Mouse (Mus musculus) thymus, adult 2 months (tissue): ENCODE measurements around the gene H2al2a. TPM values are rescaled to one million over a fixed set of nuclear protein-coding genes. Genes with fewer than 3 reads are reported as not detected.

Source experiments
- DNase-seq: peaks from one replicate; pipeline ENCODE4 v3.0.0; 2021
- H3K27ac ChIP-seq: fragments of 200-500 bp; 2 replicates; pipeline ENCODE4 v1.5.1; 2012; ENCODE audit warnings: low read length, control low read depth; ENCODE audit not compliant: control insufficient read depth, insufficient read depth
- H3K27me3 ChIP-seq: fragments of 200-500 bp; 2 replicates; pipeline ENCODE4 v1.6.1; 2012; ENCODE audit warnings: mild to moderate bottlenecking, low read length, moderate library complexity, mixed read lengths; ENCODE audit not compliant: control insufficient read depth, insufficient read depth
- H3K36me3 ChIP-seq: fragments of 200-500 bp; 2 replicates; pipeline ENCODE4 v1.6.1; 2012; ENCODE audit warnings: mild to moderate bottlenecking, low read length, moderate library complexity; ENCODE audit not compliant: control insufficient read depth, insufficient read depth
- H3K4me1 ChIP-seq: fragments of 200-500 bp; replicated peaks from 2 replicates; pipeline ENCODE4 v1.6.1; 2012; ENCODE audit warnings: low read length; ENCODE audit not compliant: control insufficient read depth, insufficient read depth
- H3K4me3 ChIP-seq: fragments of 200-500 bp; 2 replicates; pipeline ENCODE4 v1.5.1; 2012; ENCODE audit warnings: mild to moderate bottlenecking, low read length, control low read depth, moderate library complexity; ENCODE audit not compliant: control insufficient read depth, insufficient read depth
- CTCF ChIP-seq: fragments of 200-500 bp; IDR thresholded peaks from 2 replicates; pipeline ENCODE4 v1.5.1; 2012; ENCODE audit warnings: mild to moderate bottlenecking, control low read depth, low read length, moderate library complexity, borderline replicate concordance; ENCODE audit not compliant: control insufficient read depth, poor library complexity, insufficient read depth; ENCODE audit errors: extremely low read depth
- POLR2A ChIP-seq: fragments of 200-500 bp; IDR thresholded peaks from 2 replicates; pipeline ENCODE4 v1.6.1; 2012; ENCODE audit warnings: mild to moderate bottlenecking, low read length, control low read depth, moderate library complexity; ENCODE audit not compliant: control insufficient read depth, poor library complexity, insufficient read depth; ENCODE audit errors: extremely low read depth
- WGBS: fragments of 180-500 bp; shearing (Covaris S2); methylation state at CpG from one replicate; pipeline ENCODE4 v1.1.7; 2018; 5-methylcytosine and 5-hydroxymethylcytosine counted together
- polyA plus RNA-seq: library from polyadenylated mRNA; depleted of rRNA; stranded (reverse); fragments of >200 nt; gene quantifications from 2 replicates; pipeline ENCODE4 v1.2.3, GENCODE M21; 2012

The H2al2a gene
- polyA plus RNA-seq, 1 experiment: not detected

GRCm38 (mm10) chr2:18039566-18040290, 43.0 kb upstream of the H2al2a start:
- DNase-seq: no peak
- H3K4me1 ChIP-seq: no peaks in the 10 kb centered on the region
- H3K4me3 ChIP-seq: no peak overlapping the region

GRCm38 (mm10) chr2:18038895-18039371, 42.2 kb upstream of the H2al2a start:
- Histone ChIP-seq H3K27me3 (no peaks in the 10 kb centered on the region), H3K4me3 (no peak overlapping the region), H3K4me1 (no peaks in the 10 kb centered on the region), H3K36me3 (no peaks in the 10 kb centered on the region), H3K27ac (no peak overlapping the region)
- 93% methylated on average over 10 of the region's 10 CpGs for WGBS
- TF ChIP-seq POLR2A (no peak), CTCF (no peak)
- DNase-seq: no peak

More at GRCm38 (mm10) chr2:18039566-18040290, 43.0 kb upstream of the H2al2a start:
- Histone ChIP-seq H3K27ac (no peak overlapping the region), H3K27me3 (no peaks in the 10 kb centered on the region), H3K36me3 (no peaks in the 10 kb centered on the region)
- 88% methylated on average over 46 of the region's 46 CpGs for WGBS
- TF ChIP-seq CTCF: no peak
- no peak for TF ChIP-seq POLR2A

GRCm38 (mm10) chr2:18038141-18038752, 41.5 kb upstream of the H2al2a start:
- no peak overlapping the region for H3K27ac ChIP-seq
- DNase-seq: no peak
- no peaks in the 10 kb centered on the region for H3K36me3 ChIP-seq
- H3K27me3 ChIP-seq: peaks cover 2% of the 10 kb centered on the region; the same call in 1 of the 2 replicates
- no peaks in the 10 kb centered on the region for H3K4me1 ChIP-seq
- H3K4me3 ChIP-seq: no peak overlapping the region
- 86% methylated on average over 3 of the region's 3 CpGs for WGBS
- TF ChIP-seq CTCF: no peak
- TF ChIP-seq POLR2A: no peak

- TF ChIP-seq CTCF (no peak), POLR2A (no peak)
- no peaks in the 10 kb centered on the region for H3K36me3 ChIP-seq
- DNase-seq: no peak
- no peaks in the 10 kb centered on the region for H3K4me1 ChIP-seq
- H3K4me3 ChIP-seq: no peak within 1 kb of the TSS
- 49% methylated on average over 2 of the region's 2 CpGs for WGBS
- peaks cover 4% of the 10 kb centered on the region; the same call in 1 of the 2 replicates for H3K27me3 ChIP-seq
- no peak within 1 kb of the TSS for H3K27ac ChIP-seq
Measured at GRCm38 (mm10) chr2:18037491-18037890, 40.7 kb upstream of the H2al2a start, which contains the start of gene A930004D18Rik. Gene A930004D18Rik (minus strand): TSS chr2:18037737.

GRCm38 (mm10) chr2:18034371-18035250, 37.9 kb upstream of the H2al2a start:
- WGBS: 97% methylated on average over 10 of the region's 10 CpGs
- no peak for DNase-seq
- H3K36me3 ChIP-seq: no peaks in the 10 kb centered on the region
- no peak overlapping the region for H3K4me3 ChIP-seq
- H3K27me3 ChIP-seq: peaks cover 12% of the 10 kb centered on the region
- TF ChIP-seq POLR2A: no peak
- no peak for TF ChIP-seq CTCF
- H3K27ac ChIP-seq: no peak overlapping the region
- no peaks in the 10 kb centered on the region for H3K4me1 ChIP-seq
